Mouse (Mus musculus) embryo, embryonic 9.5 days (tissue): Measurements from ENCODE around the gene Rpl39.
A peak's percentile ranks its signal among the peaks of the same experiment; 100 is the strongest.
"Not testable (repeated sequence)": the region's sequence is repeated elsewhere in the genome, so short reads cannot be mapped to it uniquely, and the experiment has no call there.

Experiments used
- DNase-seq: peaks from one replicate; pipeline ENCODE4 v3.0.0-alpha.2; 2017; ENCODE audit errors: extremely low spot score

Gene Rpl39

GRCm38 (mm10) chrX:37084927-37085660, at the start of gene Rpl39:
Gene Rpl39 (minus strand): TSS chrX:37085402.
- peak; percentile 84 for DNase-seq

- peak; percentile 78 for DNase-seq
Observed at GRCm38 (mm10) chrX:37126671-37127358, 41.6 kb upstream of the Rpl39 start, which contains the start of gene Nkap. Gene Nkap (plus strand): TSS chrX:37126795.

DNA sequence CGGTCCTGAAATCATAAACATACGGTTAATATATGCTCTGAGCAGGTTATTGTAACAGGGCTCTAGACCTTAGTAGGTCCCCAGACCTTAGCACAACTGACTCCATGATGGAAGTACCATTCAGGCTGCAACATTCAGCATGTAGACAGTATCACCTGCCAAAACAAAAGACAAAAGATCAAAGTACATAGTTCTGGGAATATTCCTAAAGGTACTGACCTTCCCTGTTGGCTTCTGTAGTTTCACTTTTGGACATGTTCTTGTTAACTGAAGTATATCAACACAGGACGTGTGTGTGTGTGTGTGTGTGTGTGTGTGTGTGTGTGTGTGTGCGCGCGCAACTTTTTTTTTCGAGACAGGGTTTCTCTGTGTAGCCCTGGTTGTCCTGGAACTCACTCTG, 40.3 kb upstream of the Rpl39 start:
- DNase-seq: no peak

GRCm38 (mm10) chrX:37120212-37120611, 35.0 kb upstream of the Rpl39 start:
- DNase-seq: no peak

DNA sequence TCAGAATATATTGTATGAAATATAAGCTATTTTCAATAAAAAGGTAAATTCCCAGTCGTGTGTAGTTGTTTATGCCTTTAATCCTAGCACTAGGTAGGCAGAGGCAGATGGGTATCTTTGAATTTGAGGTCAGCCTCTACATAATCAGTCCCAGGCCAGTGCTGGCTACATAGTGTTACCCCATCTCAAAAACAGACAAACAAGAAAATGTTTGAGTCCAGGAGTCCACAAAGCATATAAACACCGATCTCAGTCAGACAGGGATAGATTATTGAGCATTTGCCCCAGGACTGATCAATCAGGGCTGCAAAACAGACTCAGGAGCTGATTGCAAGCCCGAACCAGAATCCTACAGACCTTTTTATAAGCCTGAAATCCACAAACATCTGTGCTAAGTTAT, 34.4 kb upstream of the Rpl39 start:
- no peak for DNase-seq

- no peak for DNase-seq
Observed at GRCm38 (mm10) chrX:37117085-37117484, 31.9 kb upstream of the Rpl39 start.

DNA sequence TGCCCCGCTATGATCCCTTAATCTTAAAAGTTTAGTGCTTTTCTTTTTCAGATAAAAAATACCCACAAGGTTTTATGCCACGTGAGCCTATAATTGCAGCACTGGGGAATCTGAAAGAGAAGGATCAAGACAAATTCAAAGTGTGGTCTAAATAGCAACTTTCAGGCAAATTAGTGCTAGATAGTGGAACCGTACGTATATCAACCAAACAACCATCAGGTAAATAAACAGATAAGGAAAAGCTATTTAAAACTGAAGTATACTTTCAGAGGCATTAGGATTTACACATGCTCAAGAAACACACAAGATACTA, 25.6 kb upstream of the Rpl39 start:
- no peak for DNase-seq

DNA sequence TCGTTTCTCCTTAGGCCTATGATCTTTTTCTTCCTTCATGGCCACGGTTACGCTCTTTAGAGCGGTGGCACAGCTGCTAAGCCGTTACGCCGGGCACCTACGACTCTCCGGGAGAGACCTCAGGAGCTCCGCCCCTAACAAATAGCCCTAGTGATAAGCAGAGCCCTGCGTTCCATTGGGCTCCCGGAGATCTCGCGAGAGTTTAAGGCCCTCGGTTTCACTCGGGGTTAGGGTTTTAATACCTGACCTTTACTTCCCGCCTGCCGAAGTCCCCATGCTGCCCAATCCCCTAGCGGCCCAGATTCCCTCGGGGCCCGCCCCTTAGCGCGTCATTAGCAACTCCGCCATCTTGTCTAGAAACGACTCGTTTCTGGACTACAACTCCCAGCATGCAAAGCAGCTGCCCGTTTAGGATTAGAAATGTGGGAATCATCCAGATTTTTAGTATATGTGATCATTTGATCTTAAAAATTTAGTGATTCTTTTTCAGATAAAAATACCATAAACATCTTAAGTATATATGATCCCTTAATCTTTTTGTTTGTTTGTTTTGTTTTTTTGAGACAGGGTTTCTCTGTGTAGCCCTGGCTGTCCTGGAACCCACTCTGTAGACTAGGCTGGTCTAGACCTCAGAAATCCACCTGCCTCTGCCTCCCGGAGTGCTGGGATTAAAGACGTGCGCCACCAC, 25.1 kb upstream of the Rpl39 start, which contains the start of gene Upf3b:
Upf3b (minus strand) TSS at position 130 of the 688 bp plus-strand sequence.
- peak; percentile 89 for DNase-seq

DNA sequence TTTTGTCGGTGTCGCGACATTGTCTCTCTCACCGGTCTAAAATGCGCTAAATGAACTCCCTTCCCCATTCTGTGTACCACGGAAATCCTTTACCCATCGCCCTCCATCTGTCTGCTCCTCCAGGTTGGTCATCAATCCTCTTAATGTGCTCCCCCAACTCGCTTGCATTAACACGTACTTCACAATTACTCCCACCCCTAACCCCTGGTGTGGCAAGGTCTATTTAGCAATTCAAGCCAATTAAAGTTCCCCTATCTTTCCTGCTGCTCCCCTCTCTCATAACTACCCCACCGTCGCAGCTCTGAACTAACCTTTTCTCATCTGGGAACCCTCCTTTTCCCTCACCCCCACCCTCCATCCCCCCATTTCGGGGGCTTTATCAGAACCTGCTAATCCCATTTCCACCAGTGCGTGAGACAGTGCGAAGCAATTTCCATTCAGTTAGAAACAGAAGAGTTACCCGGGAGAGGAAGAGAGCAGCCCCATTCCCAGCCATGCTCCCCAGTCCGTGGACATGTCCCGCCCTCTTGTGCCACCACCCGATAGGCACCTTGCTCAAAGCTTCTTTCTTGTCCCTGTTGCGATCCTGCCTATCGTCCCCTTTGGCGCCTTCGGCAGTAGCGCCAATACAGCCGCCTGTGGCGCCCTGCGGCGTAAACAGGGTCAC, 24.5 kb upstream of the Rpl39 start:
- no peak for DNase-seq

GRCm38 (mm10) chrX:37103826-37104225, 18.6 kb upstream of the Rpl39 start:
- DNase-seq: no peak

- no peak for DNase-seq
Observed at GRCm38 (mm10) chrX:37098681-37099080, 13.5 kb upstream of the Rpl39 start.

DNA sequence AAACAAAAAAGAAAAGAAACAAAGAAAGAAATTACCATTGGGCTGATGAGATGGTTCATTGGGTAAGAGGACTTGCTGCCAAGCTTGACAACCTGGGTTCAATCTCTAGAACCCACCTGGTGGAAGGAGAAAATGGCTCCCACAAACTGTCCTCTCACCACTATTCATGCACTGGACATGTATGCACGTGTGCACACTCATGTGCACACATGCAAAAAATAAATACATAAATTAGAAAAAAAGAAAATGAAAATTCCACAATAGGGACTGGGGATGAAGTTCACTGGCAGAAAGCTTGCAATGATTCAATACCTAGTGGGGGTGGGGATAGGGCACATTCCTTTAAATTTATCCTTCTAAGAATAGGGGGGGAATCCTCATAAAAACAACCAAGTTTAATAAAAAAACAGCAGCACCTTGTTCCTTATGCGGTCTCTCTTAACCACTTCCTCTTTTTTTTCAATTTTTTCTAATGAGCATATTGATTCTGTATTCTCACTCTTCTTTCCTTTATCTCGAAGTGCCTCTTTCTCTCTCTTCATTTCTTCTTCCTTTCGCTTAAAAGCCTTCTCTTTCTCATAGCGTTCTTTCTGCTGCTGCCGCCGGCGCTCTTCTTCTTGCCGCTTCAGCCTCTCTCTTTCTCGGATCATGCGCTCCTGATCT, 10.0 kb upstream of the Rpl39 start:
- no peak for DNase-seq

GRCm38 (mm10) chrX:37091457-37091856, 6.3 kb upstream of the Rpl39 start:
- no peak for DNase-seq

GRCm38 (mm10) chrX:37088778-37089177, 3.6 kb upstream of the Rpl39 start:
- DNase-seq: no peak

GRCm38 (mm10) chrX:37085665-37086064, 463 bp upstream of the Rpl39 start:
- DNase-seq: no peak

GRCm38 (mm10) chrX:37084318-37084926, 780 bp downstream of the Rpl39 start:
- no peak for DNase-seq

DNA sequence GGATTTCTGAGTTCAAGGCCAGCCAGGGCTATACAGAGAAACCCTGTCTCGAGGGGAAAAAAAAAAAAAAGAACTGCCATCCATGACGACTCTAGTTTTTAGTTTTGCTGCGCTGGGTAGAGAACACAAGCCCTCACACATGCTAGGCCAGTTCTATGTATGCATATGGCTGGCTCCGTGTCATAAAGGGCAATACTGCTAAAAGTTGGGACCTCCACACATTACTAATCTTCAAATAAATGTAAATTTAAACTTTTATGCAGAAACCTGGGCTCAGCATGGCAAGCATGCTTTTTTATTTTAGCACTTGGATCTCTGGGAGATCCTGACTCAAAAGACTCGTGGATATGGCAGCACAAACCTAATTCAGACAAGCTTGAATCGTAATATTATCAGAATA, 4.0 kb downstream of the Rpl39 start:
- no peak for DNase-seq

GRCm38 (mm10) chrX:37080345-37080744, 4.9 kb downstream of the Rpl39 start:
- DNase-seq: not testable (repeated sequence)

GRCm38 (mm10) chrX:37076651-37077050, 8.6 kb downstream of the Rpl39 start:
- no peak for DNase-seq

- peak; percentile 42 for DNase-seq
Observed at GRCm38 (mm10) chrX:37074262-37074892, 10.8 kb downstream of the Rpl39 start.

GRCm38 (mm10) chrX:37068766-37069165, 16.4 kb downstream of the Rpl39 start:
- no peak for DNase-seq
